Mouse (Mus musculus) MEL (cell line): ENCODE results near the gene Cd47.

Source experiments
- CTCF ChIP-seq, 3 experiments: IDR thresholded peaks in 2 of 3; conservative IDR thresholded peaks in 1 of 3; 2 replicates each; pipeline ENCODE4 v1.5.1; 2011 to 2012; ENCODE audit warnings: low read length in 3 of 3, low read depth in 2 of 3, mild to moderate bottlenecking in 2 of 3, improper control_type of control experiment in 1 of 3, inconsistent platforms in 1 of 3, mixed read lengths in 1 of 3, moderate library complexity in 1 of 3; ENCODE audit not compliant: control insufficient read depth in 1 of 3, insufficient read depth in 1 of 3, poor library complexity in 1 of 3, severe bottlenecking in 1 of 3
- ELF1 ChIP-seq: IDR thresholded peaks from 2 replicates; pipeline ENCODE4 v1.6.1; 2014; ENCODE audit warnings: low read depth, mild to moderate bottlenecking, inconsistent platforms, low read length, improper control_type of control experiment, moderate library complexity
- EP300 ChIP-seq, 2 experiments: IDR thresholded peaks; 2 replicates each; pipeline ENCODE4 v1.6.1; 2011; ENCODE audit warnings: improper control_type of control experiment in 2 of 2, low read length in 2 of 2, low read depth in 1 of 2, mild to moderate bottlenecking in 1 of 2
- GATA1 ChIP-seq: IDR thresholded peaks from 2 replicates; pipeline ENCODE4 v1.6.1; 2011; ENCODE audit warnings: low read depth, low read length, improper control_type of control experiment
- MAX ChIP-seq: IDR thresholded peaks from 2 replicates; pipeline ENCODE4 v1.6.1; 2011; ENCODE audit warnings: low read length, improper control_type of control experiment
- MXI1 ChIP-seq: IDR thresholded peaks from 2 replicates; pipeline ENCODE4 v1.6.1; 2011; ENCODE audit warnings: mild to moderate bottlenecking, low read depth, low read length, improper control_type of control experiment
- POLR2A ChIP-seq, 2 experiments: IDR thresholded peaks; 2 replicates each; pipeline ENCODE4 v1.6.1; 2011 to 2012; ENCODE audit warnings: low read length in 2 of 2, mild to moderate bottlenecking in 2 of 2, control low read depth in 1 of 2, improper control_type of control experiment in 1 of 2, low read depth in 1 of 2, moderate library complexity in 1 of 2; ENCODE audit not compliant: control insufficient read depth in 1 of 2, insufficient read depth in 1 of 2, poor library complexity in 1 of 2
- POLR2AphosphoS5 ChIP-seq: IDR thresholded peaks from 2 replicates; pipeline ENCODE4 v1.6.1; 2012; ENCODE audit warnings: low read depth, borderline replicate concordance, mild to moderate bottlenecking, inconsistent platforms, low read length, moderate library complexity, mixed read lengths
- TAL1 ChIP-seq: IDR thresholded peaks from 2 replicates; pipeline ENCODE4 v1.6.1; 2012; ENCODE audit warnings: mild to moderate bottlenecking, inconsistent platforms, low read length, moderate library complexity, mixed read lengths
- USF2 ChIP-seq, 2 experiments: IDR thresholded peaks; 2 replicates each; pipeline ENCODE4 v1.6.1; 2011 to 2012; ENCODE audit warnings: improper control_type of control experiment in 2 of 2, low read length in 2 of 2, borderline replicate concordance in 1 of 2, inconsistent platforms in 1 of 2, low read depth in 1 of 2, mild to moderate bottlenecking in 1 of 2; ENCODE audit not compliant: insufficient read depth in 1 of 2

GRCm38 (mm10) chr16:49866617-49867016 is 66.3 kb downstream of the Cd47 start:
- TF ChIP-seq POLR2A (IDR thresholded peaks at IDR 0.05; ENCODE audit: control insufficient read depth in 1 of 2, insufficient read depth in 1 of 2, low read depth in 1 of 2, low read length in 2 of 2, poor library complexity in 1 of 2) (no peak), USF2 (IDR thresholded peaks at IDR 0.05; ENCODE audit: borderline replicate concordance in 1 of 2, insufficient read depth in 1 of 2, low read depth in 1 of 2, low read length in 2 of 2) (no peak), CTCF (IDR thresholded peaks at IDR 0.05 in 2 of 3, conservative IDR thresholded peaks at IDR 0.05 in 1 of 3; ENCODE audit: control insufficient read depth in 1 of 3, insufficient read depth in 1 of 3, low read depth in 2 of 3, low read length in 3 of 3, poor library complexity in 1 of 3, severe bottlenecking in 1 of 3) (no peak), EP300 (IDR thresholded peaks at IDR 0.05; ENCODE audit: low read depth in 1 of 2, low read length in 2 of 2) (no peak), ELF1 (no peak), TAL1 (no peak), MXI1 (no peak), POLR2AphosphoS5 (no peak), GATA1 (no peak), MAX (no peak)
